Mouse (Mus musculus) bone marrow, adult 2 months (tissue): ENCODE measurements at regions not wholly inside any gene's neighbourhood (a gene's known extent, or its start where the extent isn't known, plus 50 kb on each side); places are given as distances from the start of the nearest gene placed in this dataset.
A peak's percentile ranks its signal among the peaks of the same experiment; 100 is the strongest.

Experiments used
- H3K27ac ChIP-seq: fragments of 200-500 bp; 2 replicates; pipeline ENCODE4 v1.5.1; 2012; ENCODE audit warnings: low read depth, mild to moderate bottlenecking, control low read depth, inconsistent platforms, low read length; ENCODE audit not compliant: control insufficient read depth, poor library complexity, insufficient read depth
- H3K4me1 ChIP-seq: fragments of 200-500 bp; 2 replicates; pipeline ENCODE4 v1.6.1; 2011; ENCODE audit warnings: low read length; ENCODE audit not compliant: control insufficient read depth, insufficient read depth
- H3K4me3 ChIP-seq: fragments of 200-500 bp; replicated peaks from 2 replicates; pipeline ENCODE3; 2011; ENCODE audit warnings: mild to moderate bottlenecking, low read depth, low read length, control low read depth; ENCODE audit not compliant: control insufficient read depth
- CTCF ChIP-seq: fragments of 200-500 bp; IDR thresholded peaks from 2 replicates; pipeline ENCODE4 v1.5.1; 2011; ENCODE audit warnings: low read length, control low read depth; ENCODE audit not compliant: control insufficient read depth, insufficient read depth
- POLR2A ChIP-seq: fragments of 200-500 bp; IDR thresholded peaks from 2 replicates; pipeline ENCODE4 v1.6.1; 2011; ENCODE audit warnings: low read depth, mild to moderate bottlenecking, control low read depth, low read length, borderline replicate concordance; ENCODE audit not compliant: control insufficient read depth
- WGBS: fragments of 180-500 bp; shearing (Covaris S2); methylation state at CpG from one replicate; pipeline ENCODE4 v1.1.7; 2018; 5-methylcytosine and 5-hydroxymethylcytosine counted together

- Histone ChIP-seq H3K4me1 (no peaks in the 10 kb centered on the region), H3K4me3 (no peak overlapping the region), H3K27ac (no peak overlapping the region)
- WGBS, result 16% methylated on average over 10 of the region's 10 CpGs
- peak; percentile 72 for TF ChIP-seq CTCF
- TF ChIP-seq POLR2A, result no peak
Measured at GRCm38 (mm10) chr2:169108037-169108436, 152.7 kb upstream of the Zfp64 start.

GRCm38 (mm10) chr2:169101506-169102261 lies 146.3 kb upstream of the Zfp64 start:
- H3K4me1 ChIP-seq, result no peaks in the 10 kb centered on the region
- 80% methylated on average over 13 of the region's 13 CpGs for WGBS
- no peak overlapping the region for H3K4me3 ChIP-seq
- TF ChIP-seq POLR2A, result no peak
- no peak for TF ChIP-seq CTCF
- H3K27ac ChIP-seq, result no peak overlapping the region

GRCm38 (mm10) chr2:169100516-169100915 lies 145.1 kb upstream of the Zfp64 start:
- WGBS, result 80% methylated on average over 9 of the region's 10 CpGs
- no peak for TF ChIP-seq CTCF
- H3K4me1 ChIP-seq, result no peaks in the 10 kb centered on the region
- H3K27ac ChIP-seq, result no peak overlapping the region
- no peak overlapping the region for H3K4me3 ChIP-seq

GRCm38 (mm10) chr2:169099678-169100077 lies 144.3 kb upstream of the Zfp64 start:
- TF ChIP-seq CTCF (no peak), POLR2A (no peak)
- 86% methylated on average over 12 of the region's 12 CpGs for WGBS
- no peak overlapping the region for H3K27ac ChIP-seq
- no peak overlapping the region for H3K4me3 ChIP-seq
- no peaks in the 10 kb centered on the region for H3K4me1 ChIP-seq

GRCm38 (mm10) chr2:169098591-169098990 lies 143.2 kb upstream of the Zfp64 start:
- H3K27ac ChIP-seq, result no peak overlapping the region
- no peak for TF ChIP-seq CTCF
- no peak for TF ChIP-seq POLR2A
- H3K4me1 ChIP-seq, result no peaks in the 10 kb centered on the region
- 85% methylated on average over 6 of the region's 6 CpGs for WGBS
- no peak overlapping the region for H3K4me3 ChIP-seq

- Histone ChIP-seq H3K27ac (no peak overlapping the region), H3K4me3 (no peak overlapping the region), H3K4me1 (no peaks in the 10 kb centered on the region)
- 90% methylated on average over 22 of the region's 22 CpGs for WGBS
- no peak for TF ChIP-seq CTCF
- no peak for TF ChIP-seq POLR2A
Measured at GRCm38 (mm10) chr2:169094011-169094754, 138.8 kb upstream of the Zfp64 start.

GRCm38 (mm10) chr2:169090256-169090655 lies 134.9 kb upstream of the Zfp64 start:
- Histone ChIP-seq H3K27ac (no peak overlapping the region), H3K4me1 (no peaks in the 10 kb centered on the region), H3K4me3 (no peak overlapping the region)
- WGBS, result 76% methylated on average over 3 of the region's 3 CpGs
- peak; percentile 21; the same call in 1 of the 2 replicates for TF ChIP-seq CTCF
- TF ChIP-seq POLR2A, result no peak

- Histone ChIP-seq H3K4me3 (no peak overlapping the region), H3K4me1 (no peaks in the 10 kb centered on the region), H3K27ac (peak overlapping the region; percentile 1; the same call in 1 of the 2 replicates)
- TF ChIP-seq POLR2A (no peak), CTCF (no peak)
- 6% methylated on average over 16 of the region's 16 CpGs for WGBS
Measured at GRCm38 (mm10) chr2:169088870-169089484, 133.6 kb upstream of the Zfp64 start.
